Mouse (Mus musculus) adrenal gland, postnatal 36 days (tissue): ENCODE data around the gene Rad9a. TPM values are rescaled to one million over a fixed set of nuclear protein-coding genes. Genes with fewer than 3 reads are reported as not detected.

Experiments used
- DNase-seq, 2 experiments: peaks; one replicate each; pipeline ENCODE4 v3.0.0; 2021; ENCODE audit warnings: mixed read lengths in 1 of 2
- total RNA-seq, 2 experiments: library from RNA; stranded (reverse); gene quantifications; 2 replicates each; pipeline ENCODE4 v1.2.3; 2021

Gene Rad9a
- total RNA-seq, 2 experiments from 2014 or later: 7.6 TPM

GRCm38 (mm10) chr19:4218784-4219183 is 17.3 kb upstream of the Rad9a start:
- DNase-seq: no peak

- no peak for DNase-seq
Observed at GRCm38 (mm10) chr19:4218293-4218692, 16.8 kb upstream of the Rad9a start.

DNA sequence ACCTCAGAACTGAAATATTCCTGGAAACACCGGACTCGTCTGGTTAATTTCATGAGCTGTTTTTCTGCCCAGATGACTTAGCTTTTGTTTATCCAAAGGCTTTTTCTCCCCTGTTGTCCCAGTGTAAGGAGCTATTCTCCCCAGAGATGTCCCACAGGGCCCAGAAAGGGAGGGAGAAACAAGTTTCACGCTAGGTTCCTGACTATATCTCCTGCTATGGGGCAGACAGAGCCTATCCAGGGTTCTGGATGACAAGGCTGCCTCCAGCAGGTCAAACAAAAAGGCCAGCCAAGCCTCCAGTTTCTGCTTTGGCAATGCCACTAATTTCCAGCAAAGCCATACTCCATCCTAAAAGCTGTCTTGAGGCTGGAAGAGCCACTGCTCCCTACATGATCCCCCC is 16.4 kb upstream of the Rad9a start:
- DNase-seq: no peak

- DNase-seq: no peak
Observed at GRCm38 (mm10) chr19:4217140-4217539, 15.7 kb upstream of the Rad9a start.

DNA sequence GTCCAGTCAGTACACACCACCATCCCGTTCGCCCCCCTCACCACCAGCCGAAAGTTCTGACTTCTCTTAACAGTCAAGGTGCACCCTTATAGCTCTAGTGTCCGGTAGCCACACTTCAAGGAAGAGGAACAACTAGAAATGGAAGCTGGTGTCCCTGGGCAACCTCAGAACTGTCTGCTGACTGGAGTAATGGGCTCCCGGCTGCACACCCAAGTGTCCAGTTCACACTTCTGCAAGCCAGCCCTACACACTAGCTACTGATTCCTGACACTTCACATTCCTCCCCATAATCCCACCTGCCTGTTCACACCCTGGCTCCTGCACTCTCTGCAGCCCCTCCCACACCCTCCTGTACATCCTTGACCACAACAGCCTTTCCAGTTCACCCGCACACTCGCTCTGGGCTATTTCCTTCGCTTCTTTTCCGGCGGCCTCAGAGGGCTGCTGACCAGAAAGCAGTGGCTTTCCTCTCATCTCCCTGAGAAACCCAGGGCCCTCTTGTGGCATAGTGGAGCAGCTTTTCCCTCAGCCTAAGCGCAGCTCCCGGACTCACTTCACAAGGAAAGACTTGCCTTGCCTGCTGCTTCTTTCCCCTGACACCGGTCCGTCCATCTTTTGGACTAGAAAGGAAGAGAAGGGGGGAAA is 14.7 kb upstream of the Rad9a start:
- DNase-seq: peak; percentile 51 to 67

DNA sequence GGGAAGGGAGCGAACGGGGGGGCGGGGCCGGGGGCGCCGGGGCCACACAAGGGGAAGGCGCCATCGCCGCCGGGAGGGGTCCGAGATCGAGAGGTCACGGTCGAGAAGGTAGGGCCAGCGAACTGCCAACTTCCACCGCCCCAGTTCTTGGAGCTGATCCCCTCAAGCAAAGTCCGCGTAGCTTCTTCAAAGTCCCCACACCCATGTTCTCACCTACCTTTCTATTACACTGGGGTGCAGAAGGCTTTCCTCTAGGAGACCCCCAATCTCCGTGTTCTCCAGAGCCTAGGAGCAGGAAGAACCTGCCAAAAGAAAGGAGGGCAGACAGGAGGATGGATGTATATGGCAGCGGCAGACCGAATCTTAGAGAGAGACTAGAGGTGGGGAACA is 14.0 kb upstream of the Rad9a start:
- DNase-seq: no peak

- DNase-seq: peak; percentile 48 to 62
Observed at GRCm38 (mm10) chr19:4214771-4215450, 13.4 kb upstream of the Rad9a start.

DNA sequence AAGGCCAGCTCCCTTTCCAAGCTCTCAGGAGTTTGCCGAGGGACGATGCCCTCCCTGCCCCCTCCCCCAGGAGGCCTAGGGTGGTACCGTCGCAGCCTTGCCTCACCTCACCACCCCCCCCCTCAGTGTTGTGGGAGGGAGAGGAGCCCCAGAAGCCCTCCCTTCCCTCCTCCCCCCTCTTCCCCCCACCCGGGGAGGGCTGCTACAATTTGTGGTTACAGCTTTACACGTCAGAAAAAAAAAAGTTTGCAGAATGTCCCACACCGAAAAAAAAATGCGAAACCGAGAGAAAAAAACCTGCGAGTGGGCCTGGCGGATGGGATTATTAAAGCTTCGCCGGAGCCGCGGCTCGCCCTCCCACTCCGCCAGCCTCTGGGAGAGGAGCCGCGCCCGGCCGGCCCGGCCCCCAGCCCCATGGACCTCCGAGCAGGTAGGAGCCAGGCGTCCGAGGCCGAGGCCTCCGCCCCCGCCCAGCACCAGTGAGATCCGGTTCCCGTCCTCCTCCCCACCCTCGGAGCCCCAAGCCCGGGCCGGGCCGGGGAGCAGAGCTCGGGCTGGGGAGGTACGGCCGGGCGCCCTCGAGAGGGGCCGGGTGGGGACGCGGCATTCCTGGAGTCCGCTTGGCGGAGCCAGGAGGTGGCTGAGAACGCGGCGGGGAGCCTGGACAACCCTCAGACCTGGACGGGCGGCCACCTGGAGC is 12.8 kb upstream of the Rad9a start, which contains the start of the genes Clcf1 and AC109138.7:
TSS of gene Clcf1 (plus strand) at position 168 of the 700 bp plus-strand sequence.
TSS of gene AC109138.7 (plus strand) at position 287 of the 700 bp plus-strand sequence.
- DNase-seq: peak; percentile 63 to 81

GRCm38 (mm10) chr19:4213524-4213974 is 12.1 kb upstream of the Rad9a start:
- DNase-seq: peak; percentile 72 to 78

GRCm38 (mm10) chr19:4211891-4212588 is 10.6 kb upstream of the Rad9a start:
- no peak for DNase-seq

DNA sequence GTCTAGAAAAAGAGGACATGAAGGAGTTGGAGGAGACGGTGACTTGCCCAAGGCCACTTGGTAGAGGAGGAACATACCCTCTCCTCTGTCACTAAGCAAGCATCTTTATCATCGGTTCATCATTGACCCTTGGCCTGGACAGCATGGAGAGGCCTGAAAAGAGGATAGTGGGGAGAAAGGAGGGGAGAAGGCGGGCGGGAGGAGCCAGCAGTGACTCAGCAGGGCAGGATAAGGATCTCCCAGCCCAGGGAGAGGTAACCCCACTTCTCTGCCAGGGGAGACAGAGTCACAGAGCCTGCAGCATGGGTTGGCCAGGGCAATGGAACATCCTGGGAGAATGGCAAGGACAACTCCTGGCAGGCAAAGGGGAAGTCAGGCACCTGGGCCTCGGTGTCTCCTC is 7.1 kb upstream of the Rad9a start:
- peak in 1 of 2 experiments; percentile 53 for DNase-seq

DNA sequence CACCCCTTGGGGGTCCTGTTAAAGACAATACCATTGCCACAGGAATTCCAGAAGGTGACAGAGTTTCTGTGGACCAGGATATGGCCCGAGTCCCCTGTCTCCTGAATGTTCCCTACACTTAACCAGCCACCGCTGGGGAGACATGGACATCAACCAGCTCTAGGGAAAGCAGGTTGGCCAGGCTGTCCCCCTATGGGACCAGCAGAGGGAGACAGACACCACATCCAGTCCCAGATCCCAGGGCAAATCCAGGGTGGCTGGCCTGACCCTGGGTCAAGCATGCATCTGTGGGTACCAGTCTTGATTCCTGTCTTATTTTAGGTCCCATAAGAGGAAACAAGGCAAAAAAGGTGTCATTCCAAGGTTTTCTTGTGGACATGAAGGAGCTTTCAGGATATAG is 5.5 kb upstream of the Rad9a start:
- DNase-seq: peak; percentile 82 to 84

- no peak for DNase-seq
Observed at GRCm38 (mm10) chr19:4204889-4205288, 3.4 kb upstream of the Rad9a start.

DNA sequence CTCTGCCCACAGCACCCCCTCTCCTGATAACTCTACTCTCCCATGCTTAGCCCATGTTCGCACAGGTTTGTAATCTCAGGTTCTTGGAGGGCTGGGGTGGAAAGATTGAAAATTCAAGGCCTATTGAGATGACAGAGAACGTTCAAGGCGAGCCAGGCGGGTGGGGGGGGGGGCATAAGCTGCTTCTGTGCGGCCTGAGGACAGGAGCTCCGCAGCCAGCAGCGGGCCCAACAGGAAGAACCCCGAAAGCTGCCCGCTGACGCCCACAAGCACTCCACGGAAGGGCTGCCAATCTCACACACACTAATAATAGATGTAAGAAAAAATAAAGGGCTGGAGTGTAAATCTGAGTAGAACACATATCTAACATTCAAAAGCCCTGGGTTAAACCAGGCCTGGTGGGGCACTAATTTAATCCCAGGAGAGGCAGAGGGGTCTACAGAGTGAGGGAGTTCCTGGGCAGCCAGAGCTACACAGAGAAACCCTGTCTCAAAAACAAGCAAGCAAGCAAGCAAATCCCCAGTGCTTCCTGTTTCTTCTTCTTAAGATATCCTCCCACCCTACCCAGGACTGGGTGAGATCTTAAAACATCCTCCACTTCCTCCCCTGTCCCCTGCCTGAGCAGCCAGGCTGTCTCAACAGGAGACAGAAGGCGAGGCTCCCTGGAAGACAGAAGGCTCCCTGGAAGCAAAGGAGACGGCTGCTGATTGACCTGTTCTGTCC is 2.3 kb upstream of the Rad9a start:
- DNase-seq: no peak

DNA sequence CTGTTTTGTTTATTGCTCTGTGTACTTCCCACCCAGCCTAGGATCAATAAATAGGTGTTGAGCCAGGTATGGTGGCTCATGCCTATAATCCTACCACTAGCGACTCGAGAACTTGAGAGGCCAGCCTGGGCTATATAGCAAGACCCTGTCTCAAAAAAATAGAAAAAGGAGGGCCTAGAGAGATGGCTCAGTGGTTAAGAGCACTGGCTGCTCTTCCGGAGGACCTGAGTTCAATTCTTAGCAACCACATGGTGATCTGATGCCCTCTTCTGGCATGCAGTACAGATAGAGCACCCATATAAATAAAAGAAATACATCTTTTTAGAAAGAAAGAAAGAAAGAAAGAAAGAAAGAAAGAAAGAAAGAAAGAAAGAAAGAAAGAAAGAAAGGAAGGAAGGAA is 1.7 kb upstream of the Rad9a start:
- DNase-seq: no peak

DNA sequence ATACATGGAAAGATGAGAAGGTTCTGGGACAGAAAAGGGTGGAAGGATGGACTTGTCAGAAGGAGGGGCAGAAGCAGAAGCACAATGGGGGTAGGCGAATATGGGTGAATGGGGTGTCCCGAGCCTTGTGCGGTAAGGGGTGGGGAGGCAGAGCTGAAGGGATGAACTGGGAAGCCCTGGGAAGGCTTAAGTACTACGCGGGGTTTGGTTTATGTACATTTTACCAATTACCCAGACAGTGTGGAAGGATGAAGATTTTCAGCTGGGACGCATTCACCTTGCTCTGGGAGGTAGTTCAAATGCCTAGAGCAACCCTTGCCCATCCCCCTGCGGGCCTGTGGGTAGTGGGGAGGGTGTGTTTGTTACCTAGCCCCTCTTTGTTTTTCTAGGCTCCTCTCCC is 687 bp upstream of the Rad9a start:
- DNase-seq: no peak

DNA sequence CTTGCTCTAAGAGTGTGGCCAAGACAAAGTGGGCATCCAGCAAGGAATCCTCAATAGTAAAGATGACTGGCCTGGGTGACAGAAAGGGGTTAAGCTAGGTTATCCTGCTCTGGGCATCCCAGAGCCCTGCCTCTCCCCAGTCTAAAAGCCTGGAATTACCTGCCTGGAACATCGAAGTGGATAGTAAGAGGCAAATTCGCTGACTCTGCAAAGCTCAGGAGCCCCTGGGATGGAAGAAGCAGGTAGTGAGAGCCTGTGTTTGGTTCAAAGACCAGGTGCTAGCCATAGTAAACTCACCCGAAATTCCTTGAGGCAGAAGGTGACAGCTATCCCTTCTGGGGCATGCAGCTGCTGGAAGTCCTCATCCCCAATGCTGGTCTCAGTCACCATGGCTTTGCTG is 4.3 kb downstream of the Rad9a start:
- DNase-seq: no peak

DNA sequence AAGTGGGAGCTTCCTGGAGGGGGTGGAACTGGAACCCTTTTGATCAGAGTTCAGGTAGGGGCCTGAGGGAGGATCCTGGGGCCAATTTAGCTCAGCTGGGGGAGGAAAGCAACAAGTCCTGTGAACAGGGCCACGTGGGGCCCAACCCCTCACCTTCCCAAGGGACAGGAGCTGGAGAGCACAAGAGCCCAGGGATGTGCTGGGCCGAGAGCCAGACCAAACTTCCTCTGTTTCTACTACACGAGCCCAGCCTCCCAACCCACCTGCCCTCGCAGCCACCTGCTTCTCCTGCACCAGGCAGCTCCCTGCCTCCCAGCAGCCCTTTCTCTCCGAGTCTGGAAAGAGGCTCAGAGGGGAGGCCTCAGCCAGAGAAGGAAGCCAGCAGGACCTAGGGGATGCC is 4.9 kb downstream of the Rad9a start:
- peak in 1 of 2 experiments; percentile 53 for DNase-seq

GRCm38 (mm10) chr19:4196048-4196447 is 5.4 kb downstream of the Rad9a start:
- no peak for DNase-seq

DNA sequence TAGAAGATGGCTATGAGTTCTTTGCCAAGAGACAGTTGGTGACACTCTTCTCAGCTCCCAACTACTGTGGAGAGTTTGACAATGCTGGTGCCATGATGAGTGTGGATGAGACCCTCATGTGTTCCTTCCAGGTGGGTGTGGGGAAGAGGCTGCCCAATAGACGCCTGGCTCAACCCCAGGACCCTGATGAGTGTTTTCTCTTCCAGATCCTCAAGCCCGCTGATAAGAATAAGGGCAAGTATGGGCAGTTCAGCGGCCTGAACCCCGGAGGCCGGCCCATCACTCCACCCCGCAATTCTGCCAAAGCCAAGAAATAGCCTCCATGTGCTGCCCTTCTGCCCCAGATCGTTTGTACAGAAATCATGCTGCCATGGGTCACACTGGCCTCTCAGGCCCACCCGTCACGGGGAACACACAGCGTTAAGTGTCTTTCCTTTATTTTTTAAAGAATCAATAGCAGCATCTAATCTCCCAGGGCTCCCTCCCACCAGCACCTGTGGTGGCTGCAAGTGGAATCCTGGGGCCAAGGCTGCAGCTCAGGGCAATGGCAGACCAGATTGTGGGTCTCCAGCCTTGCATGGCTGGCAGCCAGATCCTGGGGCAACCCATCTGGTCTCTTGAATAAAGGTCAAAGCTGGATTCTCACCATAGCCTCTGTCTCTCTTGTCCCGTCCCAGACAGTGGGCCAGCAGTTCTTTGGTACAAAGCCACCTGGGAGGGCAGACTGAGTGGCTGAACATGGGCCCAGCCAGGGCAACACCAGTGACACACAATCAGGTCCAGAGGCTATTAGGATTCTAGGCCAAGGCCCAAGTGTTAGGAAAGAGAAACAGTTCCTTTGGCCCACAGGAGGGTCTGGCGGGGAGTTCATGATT is 6.4 kb downstream of the Rad9a start:
- DNase-seq: peak in 1 of 2 experiments; percentile 57
